Mouse (Mus musculus) small intestine, adult 2 months (tissue): ENCODE results near the gene Cyp2d11.

Source experiments
- CTCF ChIP-seq: fragments of 200-500 bp; IDR thresholded peaks from 2 replicates; pipeline ENCODE4 v1.5.1; 2012; ENCODE audit warnings: low read depth, mild to moderate bottlenecking, control low read depth, inconsistent platforms, low read length, moderate library complexity, mixed read lengths; ENCODE audit not compliant: insufficient replicate concordance, insufficient read length; ENCODE audit errors: extremely low read depth
- POLR2A ChIP-seq: fragments of 200-500 bp; IDR thresholded peaks from 2 replicates; pipeline ENCODE4 v1.6.1; 2012; ENCODE audit warnings: low read depth, mild to moderate bottlenecking, control low read depth, inconsistent platforms, low read length, moderate library complexity

DNA sequence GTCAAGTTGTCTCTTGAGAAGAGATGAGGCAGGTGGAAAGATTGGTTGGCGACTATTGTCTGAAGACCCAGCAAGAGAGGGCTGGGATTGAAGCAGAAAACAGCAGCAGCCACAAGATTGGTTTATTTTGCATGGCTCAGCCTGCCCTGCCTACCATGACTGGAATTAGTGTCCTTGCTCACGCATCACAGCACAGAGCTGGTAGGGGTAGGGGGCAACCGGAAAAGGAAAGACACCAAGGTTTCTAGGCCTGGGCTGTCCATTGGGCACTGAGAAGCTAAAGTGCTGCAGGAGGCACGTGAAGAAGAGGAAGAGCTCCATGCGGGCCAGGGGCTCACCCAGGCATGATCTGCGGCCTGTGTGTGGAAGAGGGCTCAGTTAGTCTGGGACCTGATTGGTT lies 8.9 kb upstream of the Cyp2d11 start:
- TF ChIP-seq CTCF = no peak
- TF ChIP-seq POLR2A = no peak
